Mouse (Mus musculus): Measurements from ENCODE around the gene Dkkl1.
A peak's percentile ranks its signal among the peaks of the same experiment; 100 is the strongest.

The Dkkl1 gene

DNA sequence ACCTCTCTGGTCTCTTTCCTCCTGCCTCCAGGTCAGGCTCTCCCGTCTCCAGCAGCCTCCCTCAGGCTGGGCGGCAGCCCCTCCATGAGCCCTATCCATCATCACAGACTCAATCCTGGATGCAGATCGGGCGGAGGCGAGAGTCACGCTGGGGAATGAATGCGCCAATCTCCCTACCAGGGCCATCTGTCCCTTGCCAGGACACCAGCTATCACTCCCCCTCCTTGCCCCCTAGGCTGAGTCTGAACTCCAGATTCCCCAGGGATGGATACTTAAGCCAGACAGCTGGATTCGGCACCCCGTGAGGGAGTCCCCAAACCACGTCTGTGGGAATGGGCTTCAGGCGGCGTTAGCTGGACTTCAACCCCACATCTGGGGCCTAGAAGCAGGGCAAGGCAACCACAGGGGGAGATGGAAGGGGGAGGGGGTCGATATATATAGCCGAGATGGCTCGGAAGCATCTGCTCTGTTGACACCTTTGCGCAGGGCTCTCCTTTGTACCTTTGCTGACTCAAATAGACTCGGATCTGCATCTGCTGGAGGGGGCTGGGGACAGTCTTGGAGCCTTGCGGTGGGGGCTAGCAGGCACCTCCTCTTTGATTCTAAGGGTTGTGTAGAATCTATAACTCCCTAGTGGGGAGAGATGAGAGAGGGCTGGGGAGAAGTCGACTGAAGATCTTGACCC lies 44.0 kb downstream of the Dkkl1 start:
- DNase-seq (ENCODE audit: low read depth, low spot score), result no peak

DNA sequence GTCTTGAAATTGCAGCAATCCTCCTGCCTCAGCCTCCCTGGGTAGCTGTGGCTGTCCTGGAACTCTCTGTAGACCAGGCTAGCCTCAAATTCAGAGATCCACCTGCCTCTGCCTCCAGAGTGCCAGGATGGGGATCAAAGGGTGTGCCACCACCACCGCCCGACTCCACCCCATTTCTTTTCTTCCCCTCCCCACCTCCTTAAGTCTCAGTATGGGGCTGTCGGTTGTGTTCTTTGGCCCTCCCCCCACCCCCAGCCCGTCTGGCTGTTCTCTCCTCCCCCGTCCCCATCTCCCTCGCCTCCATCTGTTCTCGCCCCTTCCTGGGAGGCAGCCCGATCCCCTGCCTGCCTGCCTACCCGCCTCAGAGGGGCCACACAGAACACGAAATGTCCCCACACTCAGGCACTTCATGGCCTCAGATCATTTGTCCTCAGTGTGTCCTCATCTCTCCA lies 45.0 kb downstream of the Dkkl1 start:
- DNase-seq (ENCODE audit: low read depth, low spot score), result no peak

DNA sequence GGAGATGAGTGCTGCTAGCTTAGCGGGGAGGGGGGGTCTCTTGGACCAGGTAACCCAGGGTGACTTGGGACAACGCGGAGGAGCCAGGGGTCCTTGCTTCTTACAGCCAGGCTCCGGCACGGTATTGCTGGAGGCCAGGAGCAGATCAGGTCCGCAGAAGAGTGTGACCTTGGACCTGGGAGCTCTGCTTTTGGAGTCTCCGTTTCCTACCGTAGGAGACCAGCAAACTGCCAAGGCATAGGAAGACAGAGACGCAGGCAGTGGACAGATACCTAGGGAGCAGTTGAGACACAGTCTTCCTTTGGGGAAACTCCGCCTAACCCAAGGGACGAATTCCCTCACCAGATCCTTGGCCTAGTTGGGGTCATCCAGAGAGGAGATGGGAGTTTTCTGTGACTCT lies 46.2 kb downstream of the Dkkl1 start:
- DNase-seq (ENCODE audit: low read depth, low spot score), result no peak

DNA sequence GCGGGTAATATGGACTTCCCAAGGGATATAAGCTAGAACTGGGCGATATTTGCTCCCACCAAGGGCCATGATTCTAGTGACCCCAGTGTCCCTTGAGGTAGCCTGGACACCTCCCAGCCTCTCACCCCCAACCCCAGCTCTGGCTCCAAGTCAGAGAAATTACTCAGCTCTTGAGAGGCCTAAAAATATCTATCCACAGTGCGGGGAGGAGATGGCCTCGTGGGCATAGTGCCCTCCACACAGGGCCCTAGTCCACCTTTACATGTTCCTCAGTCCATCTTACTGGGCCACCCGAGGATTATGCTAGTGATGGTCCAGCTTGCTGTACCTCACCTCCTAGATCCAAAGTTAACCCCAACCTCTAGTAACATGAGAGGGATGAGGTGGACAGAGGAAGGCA lies 47.1 kb downstream of the Dkkl1 start:
- DNase-seq (ENCODE audit: low read depth, low spot score), result no peak

DNA sequence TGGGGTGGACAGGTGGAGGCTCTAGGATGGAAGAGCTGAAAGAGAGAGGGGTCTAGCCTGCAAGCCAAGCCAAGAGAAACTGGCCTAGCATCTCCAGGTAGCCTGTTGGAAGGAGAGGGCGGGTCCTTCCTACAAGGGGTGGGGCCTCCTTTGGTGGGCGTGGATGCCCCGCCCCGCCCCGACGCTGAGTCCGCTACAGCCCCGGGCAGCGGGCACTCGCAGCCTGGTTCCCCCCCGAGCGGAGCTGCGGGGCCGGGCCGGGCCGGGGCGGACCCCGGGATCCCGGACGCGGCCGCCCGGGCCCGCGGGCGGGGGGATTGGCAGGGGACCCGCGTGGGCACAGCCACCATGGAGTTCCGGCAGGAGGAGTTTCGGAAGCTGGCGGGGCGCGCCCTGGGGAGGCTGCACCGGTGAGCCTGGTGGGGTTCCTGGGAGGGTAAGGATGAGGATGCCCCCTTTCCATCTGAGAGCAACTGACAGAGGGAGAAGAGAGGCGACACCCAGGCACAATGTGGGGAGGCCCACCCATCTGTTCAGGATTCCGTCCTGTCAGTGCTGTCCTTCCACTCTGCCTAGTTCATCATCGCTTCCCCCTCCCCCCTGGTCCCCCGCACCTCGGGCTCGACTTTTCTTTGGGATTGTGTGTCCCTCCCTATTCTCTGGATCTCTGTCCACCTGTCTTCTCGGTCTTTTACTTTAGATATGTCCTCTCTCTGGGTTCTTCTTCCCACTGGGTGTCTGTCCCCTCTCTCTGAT lies 48.0 kb downstream of the Dkkl1 start, which contains the start of gene Slc17a7:
Slc17a7 (plus strand) TSS at position 215 of the 756 bp plus-strand sequence.
- DNase-seq (ENCODE audit: low read depth, low spot score), result peak; percentile 62

DNA sequence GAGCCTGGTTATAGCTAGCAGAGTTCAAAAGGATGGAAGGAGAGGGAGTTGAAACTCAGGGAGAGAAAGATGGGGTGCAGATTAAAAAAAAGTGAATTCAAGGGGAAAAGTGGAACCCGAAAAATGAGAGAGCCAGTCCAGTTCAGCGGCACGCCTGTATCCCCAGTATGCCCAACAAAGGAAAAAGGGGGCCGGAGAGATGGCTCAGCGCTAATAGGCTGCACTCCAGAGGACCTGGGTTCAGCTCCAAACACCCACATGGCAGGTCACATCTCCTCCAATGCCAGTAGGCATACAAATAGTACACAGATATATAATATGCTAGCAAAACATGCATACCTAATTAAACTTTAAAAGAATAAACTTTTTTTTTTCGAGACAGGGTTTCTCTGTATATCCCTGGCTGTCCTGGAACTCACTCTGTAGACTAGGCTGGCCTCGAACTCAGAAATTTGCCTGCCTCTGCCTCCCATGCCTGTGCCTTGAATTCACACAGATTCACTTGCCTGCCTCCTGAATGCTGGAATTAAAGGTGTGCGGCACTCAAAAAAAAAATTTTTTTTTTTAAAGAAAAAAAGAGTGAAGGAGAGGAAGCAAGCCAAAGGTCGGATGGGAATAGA lies 48.8 kb downstream of the Dkkl1 start:
- no peak for DNase-seq (ENCODE audit: low read depth, low spot score)

DNA sequence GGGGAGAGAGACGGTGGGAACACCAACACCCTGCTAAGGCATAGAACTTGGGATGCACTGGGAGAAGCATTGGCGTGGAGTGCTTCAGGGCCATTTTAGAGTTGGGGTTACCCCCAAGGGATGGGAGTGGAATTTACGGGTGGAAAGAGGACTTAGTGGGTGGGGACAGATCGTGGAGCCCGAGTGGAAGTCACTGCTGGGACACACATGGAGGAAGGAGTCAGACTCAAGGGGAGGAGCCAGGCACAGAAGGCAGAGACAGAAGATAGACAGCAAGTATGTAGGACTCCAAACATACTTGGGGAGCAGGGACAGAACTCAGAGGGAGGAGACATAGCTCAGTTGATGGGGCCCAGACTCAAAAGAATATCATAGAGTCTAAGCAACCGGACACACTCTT lies 49.4 kb downstream of the Dkkl1 start:
- DNase-seq (ENCODE audit: low read depth, low spot score), result no peak

DNA sequence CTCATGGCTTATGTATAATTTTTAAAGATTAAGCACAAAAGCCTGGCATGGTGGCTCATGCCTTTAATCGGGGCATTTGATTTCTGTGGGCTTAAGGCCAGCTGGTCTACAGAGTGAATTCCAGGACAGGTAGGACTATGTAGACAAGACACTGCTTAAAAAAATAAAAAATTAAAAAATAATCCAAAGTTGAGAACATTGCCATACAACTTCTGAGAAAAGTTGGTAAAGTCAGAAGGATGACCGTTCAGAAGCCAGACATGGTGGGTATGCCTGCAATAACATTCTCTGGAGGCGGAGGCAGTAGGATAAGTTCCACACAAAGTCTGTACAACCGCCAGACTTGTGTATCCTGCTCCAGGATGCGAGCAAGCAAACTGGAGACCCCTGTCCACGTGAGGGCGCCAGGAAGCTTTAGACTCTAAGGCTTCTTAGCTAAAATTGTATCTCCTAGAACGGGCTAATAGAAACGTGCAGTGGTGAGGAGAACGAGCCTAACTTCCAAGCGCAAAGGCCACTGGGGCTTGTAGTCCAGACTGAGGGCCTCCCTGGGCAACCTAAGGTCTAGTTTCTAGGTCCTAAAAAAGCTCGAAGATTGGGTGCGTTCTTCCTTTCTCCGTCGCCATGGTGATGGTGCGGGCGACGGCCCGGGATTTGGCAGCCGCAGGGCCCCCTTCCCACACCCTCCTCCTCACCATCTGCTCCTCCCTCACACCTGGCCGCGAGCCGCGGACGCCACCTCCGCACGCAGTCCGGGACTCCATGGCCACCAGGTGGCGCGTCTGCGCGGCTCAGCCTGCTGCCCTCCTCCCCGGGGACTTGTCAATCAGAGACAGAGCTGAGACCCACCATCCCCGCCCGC lies 50.1 kb downstream of the Dkkl1 start:
- DNase-seq (ENCODE audit: low read depth, low spot score), result peak; percentile 93

DNA sequence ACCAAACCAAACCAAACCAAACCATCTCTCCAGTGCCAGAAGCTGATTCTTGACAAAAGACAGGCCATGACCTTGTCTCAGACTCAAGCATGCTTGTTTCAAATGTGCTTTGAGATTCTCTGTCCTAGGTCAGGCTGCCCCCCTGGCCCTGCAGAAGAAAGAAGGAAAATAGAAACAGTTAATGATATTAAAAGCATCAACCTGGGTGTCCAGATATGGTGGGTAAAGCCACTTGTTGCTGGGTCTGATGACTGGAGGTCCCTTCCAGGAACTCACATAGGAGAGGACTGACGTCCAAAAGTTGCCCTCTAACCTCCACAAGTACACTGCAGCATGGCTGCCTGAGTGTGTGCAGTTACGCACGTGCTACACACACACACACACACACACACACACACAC lies 51.1 kb downstream of the Dkkl1 start:
- DNase-seq (ENCODE audit: low read depth, low spot score), result no peak

DNA sequence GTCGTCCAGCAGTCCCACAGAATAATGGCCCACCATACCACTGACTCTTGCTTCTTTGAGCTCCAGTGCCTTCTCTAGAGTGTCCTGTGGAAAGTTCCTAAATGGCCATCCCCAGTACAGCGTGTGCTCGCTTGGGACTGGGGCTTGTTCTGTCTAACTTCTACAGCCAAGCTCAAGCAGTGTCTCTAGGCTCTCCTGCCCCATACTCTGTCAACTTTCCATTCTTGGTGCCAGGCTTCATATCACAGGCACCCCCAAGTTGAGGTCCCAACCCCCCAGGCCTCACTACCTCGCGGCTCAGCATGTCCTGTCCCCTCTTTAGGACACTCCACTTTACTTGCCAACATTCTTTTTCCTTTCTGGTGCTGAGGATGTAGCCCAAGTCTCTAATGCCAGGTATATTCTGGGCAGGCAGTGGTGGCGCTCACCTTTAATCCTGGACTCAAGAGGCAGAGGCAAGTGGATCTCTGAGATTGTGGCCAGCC lies 51.6 kb downstream of the Dkkl1 start:
- DNase-seq (ENCODE audit: low read depth, low spot score), result no peak

DNA sequence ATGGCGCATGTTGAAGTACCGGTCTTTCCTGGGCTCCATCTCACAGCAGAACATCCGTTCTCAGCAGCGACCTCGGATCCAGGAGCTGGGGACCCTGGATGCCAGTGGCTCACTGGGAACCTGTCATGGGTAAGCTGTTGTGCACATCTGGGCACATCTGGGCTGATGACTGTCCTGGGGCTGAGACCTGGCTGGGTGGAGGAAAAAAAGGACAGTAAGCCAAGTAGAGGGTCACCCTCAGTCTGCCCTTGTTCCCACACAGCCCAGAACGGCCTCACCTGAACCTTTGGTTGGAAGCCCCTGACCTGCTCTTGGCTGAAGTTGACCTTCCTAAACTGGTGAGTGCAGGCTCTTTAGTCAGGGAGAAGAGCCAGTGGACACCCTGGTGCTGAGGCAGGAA lies 53.0 kb downstream of the Dkkl1 start:
- no peak for DNase-seq (ENCODE audit: low read depth, low spot score)
